Mouse (Mus musculus) lung, postnatal 0 days (tissue): ENCODE results near the gene Syn2. TPM values are rescaled to one million over a fixed set of nuclear protein-coding genes. Genes with fewer than 3 reads are reported as not detected.

Experiments
- ATAC-seq: fragments of 200-750 bp; cut with Nextera tagmentation; 2 replicates; pipeline ENCODE4 v1.8.0; 2017; ENCODE audit warnings: moderate library complexity
- DNase-seq: peaks from one replicate; pipeline ENCODE4 v3.0.0-alpha.2; 2016; ENCODE audit warnings: low spot score
- H3K27ac ChIP-seq: fragments of 300-500 bp; sonication (generic); 2 replicates; pipeline ENCODE4 v1.5.1; 2014; ENCODE audit warnings: antibody characterized with exemption, mild to moderate bottlenecking, low read length, mixed read lengths
- H3K27me3 ChIP-seq: fragments of 300-500 bp; sonication (generic); replicated peaks from 2 replicates; pipeline ENCODE4 v1.6.1; 2014; ENCODE audit warnings: low read length, mixed read lengths; ENCODE audit not compliant: insufficient read depth
- H3K36me3 ChIP-seq: fragments of 300-500 bp; sonication (generic); 2 replicates; pipeline ENCODE4 v1.6.1; 2014; ENCODE audit warnings: low read length, mixed read lengths; ENCODE audit not compliant: insufficient read depth
- H3K4me1 ChIP-seq: fragments of 300-500 bp; sonication (generic); 2 replicates; pipeline ENCODE4 v1.6.1; 2014; ENCODE audit warnings: antibody characterized with exemption, low read depth, low read length, mixed read lengths; ENCODE audit not compliant: insufficient read depth
- H3K4me2 ChIP-seq: fragments of 300-500 bp; sonication (generic); replicated peaks from 2 replicates; pipeline ENCODE4 v1.6.1; 2014; ENCODE audit warnings: low read depth, mild to moderate bottlenecking, low read length, moderate library complexity, mixed read lengths
- H3K4me3 ChIP-seq: fragments of 300-500 bp; sonication (generic); 2 replicates; pipeline ENCODE4 v1.5.1; 2014; ENCODE audit warnings: low read depth, low read length
- H3K9ac ChIP-seq: fragments of 300-500 bp; sonication (generic); replicated peaks from 2 replicates; pipeline ENCODE4 v1.6.1; 2014; ENCODE audit warnings: low read depth, mild to moderate bottlenecking
- H3K9me3 ChIP-seq: fragments of 300-500 bp; sonication (generic); 2 replicates; pipeline ENCODE4 v1.6.1; 2016; ENCODE audit warnings: low read length, mixed read lengths
- CTCF ChIP-seq: IDR thresholded peaks from 2 replicates; pipeline ENCODE4 v1.5.1; 2016; ENCODE audit warnings: antibody characterized with exemption, mild to moderate bottlenecking
- EP300 ChIP-seq: IDR thresholded peaks from 2 replicates; pipeline ENCODE4 v1.6.1; 2016; ENCODE audit warnings: antibody characterized with exemption, mild to moderate bottlenecking, control low read depth
- WGBS: fragments of 180-500 bp; shearing (Covaris S2); extraction: QIAGEN DNeasy Blood & Tissue Kit; methylation state at CpG from one replicate; pipeline ENCODE4 v1.1.7; 2014; 5-methylcytosine and 5-hydroxymethylcytosine counted together
- polyA plus RNA-seq: library from polyadenylated mRNA; unstranded; fragments of >200 nt; fragmentation: Nextera tagmentation; extraction: Ambion mirVana; gene quantifications from 2 replicates; pipeline ENCODE4 v1.2.1, GENCODE M21; 2015

The Syn2 gene
- polyA plus RNA-seq, 1 experiment from 2014 or later: 1.0 TPM

GRCm38 (mm10) chr6:115127255-115127824 is 7.4 kb upstream of the Syn2 start:
- 52% methylated on average over 5 of the region's 5 CpGs for WGBS
- no peaks in the 10 kb centered on the region for H3K36me3 ChIP-seq
- no peaks in the 10 kb centered on the region for H3K9me3 ChIP-seq
- no peak overlapping the region for H3K9ac ChIP-seq
- H3K27ac ChIP-seq: no peak overlapping the region
- DNase-seq (no peak), ATAC-seq (no peak)
- no peaks in the 10 kb centered on the region for H3K4me1 ChIP-seq
- TF ChIP-seq CTCF (no peak), EP300 (no peak)
- no peaks in the 10 kb centered on the region; the same call in 1 of the 2 replicates for H3K27me3 ChIP-seq
- no peak overlapping the region for H3K4me2 ChIP-seq
- no peak overlapping the region for H3K4me3 ChIP-seq

GRCm38 (mm10) chr6:115135332-115135649 is 589 bp downstream of the Syn2 start:
- Histone ChIP-seq H3K9me3 (no peaks in the 10 kb centered on the region), H3K4me3 (peak overlapping the region; percentile 43), H3K4me2 (peak overlapping the region; percentile 87), H3K4me1 (no peaks in the 10 kb centered on the region), H3K27me3 (peaks cover 12% of the 10 kb centered on the region; the same call in 1 of the 2 replicates), H3K9ac (no peak overlapping the region), H3K36me3 (no peaks in the 10 kb centered on the region), H3K27ac (no peak overlapping the region)
- ATAC-seq (no peak), DNase-seq (no peak)
- TF ChIP-seq CTCF (no peak), EP300 (no peak)
- 2% methylated on average over 27 of the region's 27 CpGs for WGBS

- H3K27me3 ChIP-seq: peaks cover 12% of the 10 kb centered on the region; the same call in 1 of the 2 replicates
- H3K27ac ChIP-seq: no peak overlapping the region
- no peak for DNase-seq
Observed at GRCm38 (mm10) chr6:115136156-115136555, 1.5 kb downstream of the Syn2 start.

GRCm38 (mm10) chr6:115141446-115141845 is 6.7 kb downstream of the Syn2 start:
- H3K4me2 ChIP-seq: no peak overlapping the region
- WGBS: 50% methylated on average over 4 of the region's 4 CpGs
- no peaks in the 10 kb centered on the region for H3K4me1 ChIP-seq
- no peak for ATAC-seq
- no peak overlapping the region for H3K9ac ChIP-seq
- H3K27ac ChIP-seq: no peak overlapping the region
- no peaks in the 10 kb centered on the region for H3K36me3 ChIP-seq
- TF ChIP-seq EP300: no peak
- no peak for TF ChIP-seq CTCF
- no peaks in the 10 kb centered on the region for H3K9me3 ChIP-seq
- no peak overlapping the region for H3K4me3 ChIP-seq
- peaks cover 5% of the 10 kb centered on the region; the same call in 1 of the 2 replicates for H3K27me3 ChIP-seq
- no peak for DNase-seq

More at GRCm38 (mm10) chr6:115136156-115136555, 1.5 kb downstream of the Syn2 start:
- no peak overlapping the region for H3K4me2 ChIP-seq
- no peaks in the 10 kb centered on the region for H3K36me3 ChIP-seq
- no peak overlapping the region for H3K4me3 ChIP-seq
- no peak overlapping the region for H3K9ac ChIP-seq
- 82% methylated on average over 9 of the region's 9 CpGs for WGBS
- ATAC-seq: no peak
- H3K4me1 ChIP-seq: no peaks in the 10 kb centered on the region
- H3K9me3 ChIP-seq: no peaks in the 10 kb centered on the region
- TF ChIP-seq EP300: no peak
- TF ChIP-seq CTCF: no peak

GRCm38 (mm10) chr6:115161175-115161574 is 26.5 kb downstream of the Syn2 start:
- H3K4me2 ChIP-seq: no peak overlapping the region
- no peak overlapping the region for H3K27ac ChIP-seq
- H3K36me3 ChIP-seq: no peaks in the 10 kb centered on the region
- no peak overlapping the region for H3K9ac ChIP-seq
- no peaks in the 10 kb centered on the region for H3K4me1 ChIP-seq
- H3K4me3 ChIP-seq: no peak overlapping the region
- ATAC-seq (no peak), DNase-seq (no peak)
- TF ChIP-seq EP300: no peak
- TF ChIP-seq CTCF: no peak
- WGBS: 52% methylated on average over 4 of the region's 4 CpGs
- no peaks in the 10 kb centered on the region for H3K27me3 ChIP-seq
- H3K9me3 ChIP-seq: no peaks in the 10 kb centered on the region

GRCm38 (mm10) chr6:115165863-115166470 is 31.3 kb downstream of the Syn2 start:
- WGBS: 74% methylated on average over 3 of the region's 3 CpGs
- DNase-seq: no peak
- H3K4me3 ChIP-seq: no peak overlapping the region
- no peaks in the 10 kb centered on the region for H3K4me1 ChIP-seq
- H3K36me3 ChIP-seq: no peaks in the 10 kb centered on the region
- ATAC-seq: no peak
- H3K27ac ChIP-seq: no peak overlapping the region
- H3K4me2 ChIP-seq: no peak overlapping the region
- no peaks in the 10 kb centered on the region for H3K9me3 ChIP-seq
- H3K27me3 ChIP-seq: no peaks in the 10 kb centered on the region
- no peak overlapping the region for H3K9ac ChIP-seq
- TF ChIP-seq CTCF (no peak), EP300 (no peak)
